Mouse (Mus musculus): ENCODE data around the gene Wbp11.

The Wbp11 gene

DNA sequence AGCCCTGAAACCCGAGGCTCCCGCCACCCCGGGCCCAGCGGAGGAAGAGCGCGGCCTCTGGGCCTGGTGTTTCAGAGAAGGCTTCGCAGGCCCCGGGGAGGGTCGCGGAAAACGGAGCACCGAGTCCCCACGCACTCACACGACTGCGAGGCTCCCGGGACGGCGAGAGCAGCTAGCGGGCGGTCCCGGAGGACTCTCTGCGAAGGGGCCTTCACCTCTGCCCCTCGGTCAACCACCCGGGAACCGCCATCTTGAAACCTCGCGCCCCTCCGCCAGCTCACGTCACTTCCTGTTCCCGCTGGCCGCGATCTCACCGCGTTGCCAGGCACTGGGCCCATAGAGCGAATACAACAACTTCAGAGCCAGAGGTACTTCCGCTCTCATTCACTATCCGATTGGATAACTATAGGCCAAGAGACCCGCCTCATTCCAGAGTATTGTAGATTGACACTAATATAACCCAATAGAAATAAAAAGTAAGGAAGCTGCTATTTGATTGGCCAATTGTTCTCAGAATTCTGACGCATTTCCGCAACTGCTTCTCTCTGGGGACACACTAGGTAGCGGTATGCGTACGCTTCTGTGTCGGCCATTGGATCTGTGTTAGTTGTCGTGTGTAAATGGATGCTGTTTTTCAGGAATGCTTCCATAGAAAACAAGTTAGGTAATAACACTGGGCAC, at the start of gene Wbp11:
TSS of gene Wbp11 (minus strand) at position 353 of the 681 bp plus-strand sequence.
- DNase-seq (ENCODE audit: low read depth, low spot score), result peak; percentile 96

DNA sequence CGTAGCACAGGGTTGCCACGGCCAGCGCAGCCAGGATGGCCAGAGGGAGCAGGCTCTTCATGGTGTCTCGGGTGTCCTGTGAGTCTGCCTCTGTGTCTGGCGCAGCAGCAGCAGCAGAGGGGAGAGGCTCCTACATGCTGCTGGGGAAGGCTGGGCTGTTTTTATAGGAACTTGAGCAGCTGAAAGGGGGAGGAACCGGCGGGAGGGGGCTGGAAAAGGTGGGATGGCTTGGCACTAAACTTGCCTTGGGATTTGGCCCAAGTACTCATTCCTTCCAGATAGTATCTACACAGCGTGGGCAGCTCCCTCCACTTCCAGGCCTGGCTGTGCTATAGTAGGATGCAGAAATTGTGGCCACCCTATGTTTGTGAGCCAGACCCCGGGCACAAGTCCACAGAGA, 47.6 kb upstream of the Wbp11 start, which contains the start of gene Mgp:
TSS of gene Mgp (minus strand) at position 154 of the 400 bp plus-strand sequence.
- DNase-seq (ENCODE audit: low read depth, low spot score), result no peak

DNA sequence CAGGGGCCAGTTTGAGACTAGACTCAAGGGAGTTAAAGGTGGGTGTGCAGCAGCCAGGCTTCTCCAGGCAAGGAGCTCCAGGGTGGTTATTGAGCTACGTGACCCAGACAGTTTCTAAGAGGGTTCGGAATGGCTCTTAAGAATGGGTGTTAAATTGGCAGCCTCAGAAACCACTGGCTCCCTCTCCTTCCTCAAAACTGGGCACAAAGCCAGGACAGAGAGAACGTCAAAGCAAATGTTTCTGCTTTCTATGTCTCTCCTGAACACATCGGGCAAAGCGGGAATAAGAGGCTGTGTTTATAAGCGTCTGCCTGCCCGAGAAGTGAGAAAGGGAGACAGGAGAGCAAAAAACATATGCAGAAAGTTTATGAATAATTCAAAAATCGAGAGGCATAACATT, 46.6 kb upstream of the Wbp11 start:
- DNase-seq (ENCODE audit: low read depth, low spot score), result no peak

DNA sequence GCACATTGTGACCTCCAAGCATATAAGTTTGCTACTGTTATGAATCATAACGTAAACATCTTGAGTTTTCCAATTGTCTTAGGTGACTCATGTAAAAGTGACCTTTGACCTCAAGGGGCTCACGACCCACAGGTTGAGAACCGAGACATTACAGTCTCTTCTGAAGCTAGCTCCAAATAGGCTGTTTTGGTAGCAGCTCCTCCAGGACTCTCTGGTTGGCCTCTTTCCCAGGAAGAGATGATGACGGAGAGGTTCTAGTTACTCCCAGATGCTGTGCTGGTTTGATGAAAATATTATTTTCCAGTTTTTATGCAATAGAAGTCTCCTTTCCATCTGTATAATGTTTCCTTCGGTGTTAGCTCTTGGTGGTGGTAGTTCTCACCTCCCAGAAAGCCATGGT, 40.9 kb upstream of the Wbp11 start:
- DNase-seq (ENCODE audit: low read depth, low spot score), result no peak

DNA sequence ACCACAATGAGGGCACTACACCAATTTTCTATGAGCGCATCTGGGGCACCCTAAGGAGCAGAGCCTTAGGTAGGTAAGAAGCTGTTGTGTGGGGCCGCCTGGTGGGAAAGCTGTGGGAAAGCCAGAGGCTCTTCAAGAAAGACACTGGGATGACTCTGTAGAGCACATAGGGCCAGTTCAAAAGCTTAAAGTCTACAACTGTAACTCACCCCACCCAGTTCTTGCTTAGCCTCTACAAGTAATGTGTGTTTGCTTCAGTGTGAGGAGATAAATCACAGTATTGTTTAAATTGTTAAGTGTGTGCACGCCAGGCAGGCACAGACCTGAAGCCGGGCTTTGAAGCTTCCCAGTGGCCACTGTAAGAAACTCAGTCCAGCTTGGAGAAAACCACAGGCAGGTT, 38.1 kb upstream of the Wbp11 start:
- no peak for DNase-seq (ENCODE audit: low read depth, low spot score)

DNA sequence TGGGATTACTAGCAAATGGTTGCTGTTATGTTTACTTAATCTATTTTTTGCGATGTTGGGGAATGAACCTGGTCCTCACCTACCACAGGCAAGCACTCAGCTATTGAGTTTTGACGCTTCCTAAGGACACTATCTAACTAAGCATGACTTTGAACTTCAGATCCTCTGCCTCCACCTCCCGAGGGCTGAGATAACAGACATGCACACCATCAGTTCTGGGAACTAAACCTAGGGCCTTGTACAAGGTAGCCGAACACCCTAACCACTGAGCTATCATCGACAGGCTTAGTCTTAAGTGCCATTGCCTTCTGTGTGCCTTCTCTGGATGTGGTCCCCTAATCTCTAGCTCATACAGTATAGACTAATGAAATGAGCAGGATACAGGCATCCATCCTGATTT, 37.3 kb upstream of the Wbp11 start:
- DNase-seq (ENCODE audit: low read depth, low spot score), result no peak

DNA sequence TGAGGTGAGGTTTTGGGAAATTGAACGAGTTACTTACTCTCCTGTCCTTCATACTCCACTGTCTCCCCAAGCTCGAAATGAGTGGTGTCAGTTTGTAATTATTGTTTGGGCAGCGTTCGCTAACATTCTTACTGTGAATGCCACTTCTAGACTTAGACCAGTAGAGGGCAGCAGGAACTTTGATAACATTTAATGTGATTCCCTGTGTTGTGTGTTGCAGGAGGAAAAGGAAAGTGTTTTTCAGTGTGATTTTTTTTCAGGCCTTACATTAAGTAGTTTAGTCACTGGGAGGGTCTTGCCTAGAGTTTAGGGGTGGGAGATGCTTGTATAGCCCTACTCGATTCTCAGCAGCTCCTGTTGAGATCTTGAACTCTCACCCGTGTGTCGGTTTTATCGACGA, 33.0 kb upstream of the Wbp11 start:
- peak; percentile 29 for DNase-seq (ENCODE audit: low read depth, low spot score)

DNA sequence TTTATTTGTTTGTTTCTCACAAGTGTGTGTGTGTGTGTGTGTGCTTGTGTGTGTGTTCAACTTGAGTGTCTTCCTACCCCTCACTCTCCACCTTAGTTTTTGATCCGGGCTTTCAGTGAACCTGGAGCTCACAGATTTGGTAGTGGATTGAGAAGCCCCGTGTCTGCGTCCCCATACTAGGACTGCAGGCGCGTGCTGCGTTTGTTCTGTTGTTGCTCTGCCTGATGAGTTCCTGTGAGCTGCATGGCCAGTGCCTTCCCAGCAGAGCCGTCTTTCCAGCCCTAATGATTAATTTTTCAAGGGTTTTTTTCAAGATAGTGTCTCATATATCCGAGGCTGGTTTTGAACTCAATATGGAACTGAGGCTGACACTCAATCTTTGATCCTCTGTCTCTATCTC, 30.4 kb upstream of the Wbp11 start:
- DNase-seq (ENCODE audit: low read depth, low spot score), result no peak

DNA sequence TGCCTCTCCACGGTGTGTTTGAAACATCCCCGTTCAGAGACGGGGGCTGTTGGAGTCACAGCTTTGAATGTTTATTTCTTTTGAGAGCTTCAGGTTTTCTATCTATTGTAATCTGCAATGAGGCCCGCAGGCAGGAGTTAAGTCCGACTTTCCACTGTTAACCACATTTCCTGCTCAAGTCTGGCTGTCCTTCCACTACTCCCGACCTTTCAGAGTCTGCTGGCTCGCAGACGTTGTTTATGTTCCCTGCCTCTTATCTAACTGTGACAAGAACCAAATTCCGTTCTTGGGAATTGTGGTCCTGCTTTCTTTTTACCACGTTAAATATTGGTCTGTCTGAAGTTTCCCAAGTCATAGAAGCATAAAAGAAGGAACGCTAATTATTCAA, 29.8 kb upstream of the Wbp11 start:
- no peak for DNase-seq (ENCODE audit: low read depth, low spot score)

DNA sequence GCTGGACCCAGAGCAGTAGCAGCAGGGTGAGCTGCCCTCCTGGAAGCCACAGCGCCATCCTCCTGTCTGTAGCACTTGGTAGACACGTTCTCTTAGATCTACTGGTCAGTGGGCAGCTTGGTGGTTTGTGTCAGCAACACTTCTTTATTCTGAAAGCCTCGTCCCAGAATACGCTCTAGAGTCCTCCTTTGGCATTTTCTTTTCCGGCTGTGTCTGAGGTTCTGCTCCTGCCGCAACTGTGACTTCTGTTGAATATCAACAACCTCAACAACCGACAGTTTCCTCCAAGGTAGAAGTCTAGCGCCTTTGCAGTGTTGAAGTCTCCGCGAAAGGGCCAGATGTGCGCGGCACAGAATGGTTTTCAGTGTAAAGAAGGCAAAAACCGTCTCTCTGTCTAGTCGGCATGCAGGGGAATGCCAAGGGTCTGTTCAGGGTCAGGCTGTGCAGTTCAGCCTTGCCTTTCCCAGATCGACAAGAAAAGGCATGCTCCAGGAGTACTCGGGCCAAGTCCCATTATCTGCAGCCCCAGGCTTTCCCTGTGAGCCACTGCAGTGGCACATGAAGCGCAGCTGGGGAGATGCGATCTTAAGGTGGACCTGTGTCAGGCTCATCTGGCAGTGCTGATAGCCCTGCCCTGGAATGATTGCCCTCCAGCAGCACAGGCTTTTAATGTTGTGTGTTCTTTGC, 29.3 kb upstream of the Wbp11 start, which contains the start of gene Art4:
TSS of gene Art4 (minus strand) at position 548 of the 687 bp plus-strand sequence.
- DNase-seq (ENCODE audit: low read depth, low spot score), result no peak

DNA sequence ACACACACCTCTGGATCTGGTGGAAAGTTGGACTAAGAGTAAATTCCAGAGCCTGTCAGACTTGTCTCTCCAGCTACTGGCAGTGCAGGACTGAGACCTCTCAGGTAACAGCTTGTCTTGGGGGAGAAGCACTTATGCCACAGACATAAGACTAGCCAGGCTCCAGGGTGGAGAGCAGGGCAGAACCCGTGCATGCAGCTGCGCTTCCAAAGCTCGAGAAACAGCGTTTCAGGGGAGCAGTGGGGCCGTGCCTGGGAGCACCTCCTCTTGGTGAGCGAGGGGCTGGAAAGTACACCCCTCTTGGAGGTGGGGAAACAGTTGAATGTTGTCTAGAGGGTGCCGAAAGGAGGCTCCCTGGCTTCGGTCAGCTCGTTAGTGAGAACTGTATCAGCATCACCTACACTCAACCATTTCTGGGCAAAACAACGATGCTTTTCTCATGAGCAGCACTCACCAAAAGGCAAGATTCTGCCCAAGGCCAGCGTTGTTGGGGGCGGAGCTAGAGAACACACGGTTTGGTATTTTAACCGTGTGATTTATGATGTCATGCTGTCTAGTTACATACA, 28.1 kb upstream of the Wbp11 start:
- no peak for DNase-seq (ENCODE audit: low read depth, low spot score)

DNA sequence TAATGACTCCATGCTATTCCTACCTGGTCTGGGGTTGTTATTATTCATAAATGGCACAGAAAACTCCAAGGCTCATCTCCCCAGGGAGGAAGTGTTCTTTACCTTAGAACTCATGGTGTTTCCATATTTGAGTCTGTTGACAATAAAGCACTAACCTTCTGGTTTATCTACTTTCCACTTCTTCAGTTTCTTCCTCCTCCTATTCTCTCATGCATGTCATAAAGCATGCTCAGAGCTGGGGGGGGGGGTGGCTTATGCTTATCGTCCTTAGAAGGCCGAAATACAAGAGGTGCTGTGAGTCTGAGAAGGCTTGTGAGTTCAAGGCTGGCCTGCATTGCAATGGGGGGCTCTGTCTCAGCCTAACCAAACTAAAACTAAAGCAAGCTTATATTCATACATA, 27.1 kb upstream of the Wbp11 start:
- no peak for DNase-seq (ENCODE audit: low read depth, low spot score)

DNA sequence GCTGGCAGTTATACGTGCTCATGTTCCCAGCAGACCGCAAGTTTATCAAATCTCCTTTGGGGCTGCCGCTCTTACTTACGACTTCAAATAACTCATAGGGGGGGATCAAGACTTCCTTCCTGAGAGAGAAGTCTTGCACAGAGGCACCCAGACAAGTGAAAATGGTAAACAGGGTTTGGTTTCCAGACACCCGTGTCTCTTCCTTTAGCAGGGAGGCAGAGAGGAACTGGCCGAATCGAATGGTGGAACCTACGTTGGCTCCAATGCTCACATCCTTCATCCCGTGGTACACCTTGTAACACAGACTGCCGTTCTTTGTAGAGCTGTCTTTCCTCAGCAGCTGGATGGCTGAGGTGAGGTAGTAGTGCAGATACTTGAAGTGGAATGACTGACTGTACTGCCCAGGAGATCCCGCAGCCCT, 26.3 kb upstream of the Wbp11 start:
- no peak for DNase-seq (ENCODE audit: low read depth, low spot score)

DNA sequence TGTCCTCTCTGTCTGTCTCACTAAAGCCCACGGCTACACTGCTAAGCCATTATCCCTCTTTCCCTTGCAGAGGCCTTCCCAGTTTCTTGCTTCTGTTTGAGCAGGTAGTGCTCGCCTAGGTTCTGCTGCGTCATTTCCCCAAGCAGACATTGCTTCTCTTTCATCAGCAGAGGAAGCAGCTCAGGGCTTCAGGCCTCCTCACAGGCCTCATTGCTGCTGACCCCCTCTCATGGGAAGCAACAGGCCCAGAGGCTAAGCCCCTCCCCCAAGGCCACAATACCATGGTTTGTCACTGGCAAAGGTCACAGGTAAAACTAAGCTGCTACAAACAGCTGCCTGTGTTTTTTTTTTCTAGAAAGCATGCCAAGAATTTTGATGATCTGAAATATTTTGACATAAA, 24.7 kb upstream of the Wbp11 start:
- DNase-seq (ENCODE audit: low read depth, low spot score), result no peak

DNA sequence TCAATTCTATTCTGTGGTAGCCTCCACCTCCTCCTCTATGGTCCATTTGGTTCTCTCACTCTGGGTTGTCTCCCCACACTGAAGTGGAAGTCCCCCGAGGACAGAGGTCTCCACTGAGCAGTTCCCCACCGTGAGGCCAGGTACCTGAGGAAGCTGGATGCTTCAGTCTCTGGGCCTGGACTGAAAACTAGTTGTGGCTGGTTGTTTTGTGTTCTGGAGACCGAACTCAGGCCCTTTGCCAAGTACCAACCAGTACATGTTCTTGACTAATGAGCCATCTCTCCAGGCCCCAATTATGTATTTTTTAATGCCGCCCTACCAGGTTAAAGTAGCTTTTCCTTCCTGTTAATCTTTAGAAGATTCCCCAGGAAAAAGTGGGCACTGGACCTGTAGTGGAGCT, 24.3 kb upstream of the Wbp11 start:
- no peak for DNase-seq (ENCODE audit: low read depth, low spot score)

DNA sequence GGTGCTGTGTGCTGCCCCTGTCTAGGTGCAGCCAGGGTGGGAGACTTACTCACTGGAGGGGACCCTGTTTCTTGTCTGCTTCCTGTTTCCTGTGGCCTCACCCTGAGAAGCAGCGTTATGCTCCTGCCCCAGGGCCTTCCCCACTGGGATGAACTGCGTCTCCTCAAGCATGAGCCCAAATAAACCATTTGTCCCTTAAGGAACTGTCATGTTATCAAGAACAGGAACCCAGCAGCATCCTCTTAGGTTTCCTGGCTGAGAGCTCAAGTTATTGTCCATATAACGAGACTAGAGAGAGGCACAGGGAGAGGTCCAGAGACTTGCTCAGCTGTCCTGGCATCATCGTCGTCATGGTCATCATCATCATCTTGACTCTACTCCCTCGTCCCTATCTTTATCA, 22.2 kb upstream of the Wbp11 start:
- DNase-seq (ENCODE audit: low read depth, low spot score), result no peak

DNA sequence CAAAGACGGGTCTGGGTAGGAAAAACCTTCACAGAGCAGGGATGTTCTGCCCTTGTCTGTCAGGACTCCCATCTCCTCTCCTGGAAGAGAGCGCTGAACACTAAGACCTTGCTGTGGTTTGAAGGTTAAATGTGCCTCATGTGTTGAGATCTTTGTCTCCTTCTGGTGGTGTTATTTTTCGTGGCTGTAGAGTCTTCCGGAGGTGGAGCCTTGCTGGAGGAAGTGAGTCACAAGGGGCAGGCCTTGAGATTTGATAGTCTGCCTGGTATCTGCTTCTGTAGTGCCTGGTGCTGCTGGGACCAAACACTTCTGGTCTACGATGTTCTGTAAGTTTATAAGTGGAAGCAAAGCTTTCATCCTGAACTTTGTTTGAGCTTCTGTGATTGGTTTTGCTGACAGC, 20.9 kb upstream of the Wbp11 start:
- DNase-seq (ENCODE audit: low read depth, low spot score), result no peak

DNA sequence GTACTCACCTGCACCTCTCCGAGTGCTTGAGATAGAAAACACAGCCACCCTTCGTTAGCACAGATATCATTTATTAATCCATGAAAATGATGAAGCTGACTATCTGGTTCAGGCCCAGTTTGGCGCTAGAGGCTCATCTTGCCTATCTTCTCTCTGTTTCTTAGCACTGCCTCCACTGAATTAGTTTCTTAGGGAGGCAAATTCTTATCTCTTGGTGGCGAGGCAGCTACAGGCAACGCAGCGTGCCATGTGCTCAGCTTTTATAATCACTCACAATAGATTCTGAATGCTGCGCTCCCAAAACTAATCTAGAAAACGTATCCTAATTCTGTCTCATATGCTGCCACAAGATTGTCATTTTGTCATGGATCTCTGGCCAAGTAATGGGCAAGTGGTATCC, 20.4 kb upstream of the Wbp11 start:
- no peak for DNase-seq (ENCODE audit: low read depth, low spot score)

DNA sequence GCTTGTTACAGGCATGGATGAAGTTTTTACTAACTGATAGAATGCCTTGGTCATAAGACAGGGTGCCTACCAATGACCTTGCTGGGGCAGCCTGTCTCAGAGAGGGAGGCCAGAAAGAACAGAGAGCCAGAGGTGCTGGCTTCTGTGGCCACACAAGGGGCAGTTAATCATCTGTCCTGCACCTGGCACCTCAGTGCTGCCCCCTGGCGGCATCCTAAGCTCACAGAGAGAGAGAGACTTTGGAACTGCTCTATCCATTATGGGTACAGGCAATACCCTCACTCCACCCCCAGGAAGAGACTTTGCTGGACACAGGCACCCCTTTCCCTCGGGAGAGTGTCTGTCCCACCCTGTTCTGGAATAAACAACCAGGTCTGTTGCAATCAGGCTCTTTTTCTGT, 19.8 kb upstream of the Wbp11 start:
- DNase-seq (ENCODE audit: low read depth, low spot score), result peak; percentile 4

DNA sequence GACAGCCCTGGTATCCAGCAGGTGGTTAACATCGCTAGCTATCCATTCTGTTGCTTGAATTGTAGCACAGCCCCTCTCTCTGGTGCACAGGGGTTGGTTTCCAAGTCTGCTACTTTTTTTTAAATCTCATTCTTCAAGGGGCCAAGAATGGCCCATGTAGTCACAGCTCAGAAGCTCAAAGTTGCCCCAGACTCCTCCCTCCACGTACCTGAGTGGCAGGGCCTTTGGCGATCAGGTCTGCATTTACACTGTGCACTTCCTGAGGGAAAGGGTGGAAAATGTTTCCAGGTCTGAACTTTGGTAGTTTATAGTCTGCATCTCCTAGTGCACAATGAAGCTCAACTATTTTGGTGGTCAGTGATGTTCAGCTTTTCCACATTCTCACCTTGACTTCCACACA, 19.2 kb upstream of the Wbp11 start:
- DNase-seq (ENCODE audit: low read depth, low spot score), result no peak

DNA sequence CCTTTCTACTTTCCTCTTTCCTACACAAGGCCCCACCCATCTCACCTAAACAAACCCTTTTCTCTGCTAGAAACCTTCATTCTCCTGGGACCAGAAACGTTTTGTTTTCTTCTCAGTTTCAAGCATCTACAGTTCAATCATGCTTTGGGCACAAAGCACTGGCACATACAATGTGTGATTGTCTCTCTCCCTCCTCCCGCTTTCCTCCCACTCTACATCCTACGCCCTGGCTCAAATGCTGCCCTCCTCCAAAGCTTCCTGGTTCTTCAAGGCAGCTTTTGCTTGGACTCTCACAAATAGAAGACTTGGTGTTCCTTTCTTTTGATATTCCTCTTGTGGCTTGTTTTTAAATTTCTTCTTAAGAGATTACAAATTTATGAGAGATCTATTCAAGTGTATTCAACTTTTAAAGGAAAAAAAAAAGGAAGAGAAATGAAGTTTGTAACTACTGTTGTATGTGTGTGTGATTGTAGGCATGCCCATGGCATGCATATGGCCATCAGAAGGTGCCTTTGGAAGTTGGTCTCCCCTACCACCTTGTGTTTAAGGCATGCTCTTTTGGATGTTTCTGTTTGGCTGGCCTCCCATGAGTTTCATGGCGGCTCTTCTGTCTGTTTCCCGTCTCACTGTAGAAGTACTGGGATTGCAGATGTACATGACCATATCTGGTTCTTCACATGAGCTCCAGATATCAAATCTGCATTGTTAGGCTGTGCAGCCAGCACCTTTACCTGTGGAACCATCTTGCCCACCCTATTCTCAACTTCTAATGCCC, 17.9 kb upstream of the Wbp11 start:
- DNase-seq (ENCODE audit: low read depth, low spot score), result no peak

DNA sequence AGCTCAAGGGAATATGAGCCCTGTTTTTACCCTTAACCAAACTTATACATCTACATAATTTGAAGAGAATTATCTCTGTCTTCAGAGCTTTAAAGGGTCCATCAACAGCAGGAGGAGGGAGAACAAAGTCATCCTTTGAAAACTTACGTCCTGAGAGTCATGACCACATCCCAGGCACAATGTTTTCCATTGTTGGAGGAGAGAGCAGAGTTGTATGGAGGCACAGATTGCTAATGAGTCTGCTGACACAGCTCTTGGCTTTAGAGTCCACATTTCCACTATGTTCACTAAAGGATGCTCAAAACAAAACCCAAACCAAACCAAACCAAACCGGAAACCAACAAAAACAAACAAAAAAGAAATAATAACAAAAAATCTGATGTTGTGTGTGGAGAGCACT, 16.9 kb upstream of the Wbp11 start:
- no peak for DNase-seq (ENCODE audit: low read depth, low spot score)
